Mouse (Mus musculus): ENCODE results near the gene Acox2. TPM values are rescaled to one million over a fixed set of nuclear protein-coding genes. Genes with fewer than 3 reads are reported as not detected.

The Acox2 gene
- polyA plus RNA-seq, 1 experiment, result 0.35 TPM

DNA sequence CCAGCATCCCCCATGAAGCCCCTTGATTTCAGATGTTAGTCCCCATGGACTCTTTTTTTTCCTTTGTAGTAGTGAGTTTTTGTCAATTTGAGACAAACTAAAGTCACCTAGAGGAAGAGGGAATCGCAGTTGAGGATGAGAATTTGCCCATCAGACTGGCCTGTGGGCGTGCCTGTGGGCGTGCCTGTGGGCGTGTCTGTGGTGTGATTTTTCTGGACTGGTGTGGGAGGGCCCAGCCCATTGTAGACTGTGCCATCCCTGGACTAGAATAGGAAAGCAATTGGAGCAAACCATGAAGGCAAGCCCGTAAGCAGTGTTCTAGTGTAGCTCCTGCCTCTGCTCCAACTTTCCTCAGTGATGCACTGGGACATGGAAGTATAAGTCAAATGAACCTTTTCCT is 82.9 kb downstream of the Acox2 start:
- TF ChIP-seq CTCF (IDR thresholded peaks at IDR 0.05; ENCODE audit: control insufficient read depth, insufficient read depth, insufficient replicate concordance, low read depth, low read length) (no peak), POLR2A (IDR thresholded peaks at IDR 0.05; ENCODE audit: control insufficient read depth, low read depth, low read length) (no peak)
- H3K4me3 ChIP-seq (ENCODE audit: control insufficient read depth, low read depth, low read length), result no peak overlapping the region

More for the DNA sequence above, 82.9 kb downstream of the Acox2 start:
- Histone ChIP-seq H3K4me1 (ENCODE audit: control insufficient read depth, insufficient read depth, low read length) (peaks cover 2% of the 10 kb centered on the region), H3K27me3 (ENCODE audit: control insufficient read depth, insufficient read depth, low read length) (no peaks in the 10 kb centered on the region), H3K36me3 (ENCODE audit: control insufficient read depth, insufficient read depth, low read length) (no peaks in the 10 kb centered on the region), H3K27ac (ENCODE audit: control insufficient read depth, insufficient read depth, low read depth, low read length) (no peak overlapping the region)

Other genes with a start within 250 kb of the Acox2 start
- 3.0 and 3.3 TPM in 2 replicates for gene Rpp14, start 179.0 kb downstream of the Acox2 start, polyA plus RNA-seq (2012; rRNA removed)
- 39.4 and 44.0 TPM in 2 replicates for gene Pxk, start 161.1 kb downstream of the Acox2 start, polyA plus RNA-seq (2012; rRNA removed)
- gene Pdhb, start 86.3 kb downstream of the Acox2 start, polyA plus RNA-seq (2012; rRNA removed), result 97.6 and 115 TPM in 2 replicates
- gene Kctd6, start 45.2 kb downstream of the Acox2 start, polyA plus RNA-seq (2012; rRNA removed), result 2.4 and 2.8 TPM in 2 replicates
- 1.3 and 2.4 TPM in 2 replicates for gene Fam107a, start 58.7 kb upstream of the Acox2 start, polyA plus RNA-seq (2012; rRNA removed)
- 60.7 and 64.7 TPM in 2 replicates for gene Oit1, start 119.4 kb upstream of the Acox2 start, polyA plus RNA-seq (2012; rRNA removed)

All from testis, adult 2 months (tissue).